Mouse (Mus musculus): Measurements from ENCODE around the gene Syn2. TPM values are rescaled to one million over a fixed set of nuclear protein-coding genes. Genes with fewer than 3 reads are reported as not detected.

Gene Syn2
- polyA plus RNA-seq, 1 experiment = 11.9 TPM

DNA sequence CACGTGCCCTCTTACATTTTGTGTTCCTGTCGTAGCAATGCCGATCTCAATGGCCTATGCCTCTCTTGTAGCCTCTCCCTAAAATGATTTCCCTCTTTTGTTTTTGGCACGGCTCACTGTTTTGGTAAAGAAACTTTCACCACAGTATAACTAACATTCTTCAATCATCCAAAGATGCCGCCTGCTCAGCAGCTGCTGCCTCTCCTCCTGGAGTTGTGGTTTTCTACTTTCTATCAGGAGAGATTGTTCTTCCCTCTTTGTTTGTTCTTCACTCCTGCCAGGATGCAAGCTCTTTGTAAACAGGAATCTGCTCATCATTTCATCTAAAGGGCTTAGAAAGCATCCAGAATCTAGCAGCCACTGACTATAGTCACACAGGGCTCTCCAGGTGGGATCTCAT, 132.1 kb downstream of the Syn2 start:
- no peak for TF ChIP-seq POLR2A (IDR thresholded peaks at IDR 0.05; ENCODE audit: low read depth, low read length)
- TF ChIP-seq CTCF (conservative IDR thresholded peaks at IDR 0.05; ENCODE audit: insufficient read depth, insufficient read length, low read depth, low read length) = no peak
- Histone ChIP-seq H3K4me3 (ENCODE audit: insufficient read depth, low read depth, low read length) (no peak overlapping the region), H3K4me1 (ENCODE audit: control insufficient read depth, insufficient read depth, low read length) (no peaks in the 10 kb centered on the region), H3K27me3 (replicated peaks; ENCODE audit: control insufficient read depth, insufficient read depth, low read length) (no peaks in the 10 kb centered on the region), H3K36me3 (ENCODE audit: control insufficient read depth, insufficient read depth, low read length) (no peaks in the 10 kb centered on the region), H3K27ac (ENCODE audit: insufficient read depth, low read depth, low read length) (no peak overlapping the region)
- WGBS = 84% methylated on average over 5 of the region's 5 CpGs
- DNase-seq = no peak

DNA sequence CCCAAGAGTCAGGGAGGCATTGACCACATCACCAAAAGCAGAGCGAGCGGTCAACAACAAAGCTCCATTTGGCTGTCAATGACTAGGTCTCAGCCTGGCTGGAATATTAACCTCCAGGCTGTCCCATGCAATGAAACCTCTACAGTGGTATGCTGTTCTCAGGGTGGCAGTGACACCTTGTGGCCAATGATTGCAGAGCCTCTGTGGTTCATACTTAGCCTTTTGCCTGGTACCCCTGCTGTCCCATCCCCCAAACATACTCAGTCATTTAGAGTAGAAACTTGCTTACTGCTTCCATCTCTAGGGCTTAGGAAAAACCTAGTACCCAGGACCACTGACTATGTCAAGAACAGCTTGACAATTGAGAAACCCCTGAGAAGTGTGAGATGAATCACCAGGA, 133.2 kb downstream of the Syn2 start:
- TF ChIP-seq POLR2A (IDR thresholded peaks at IDR 0.05; ENCODE audit: low read depth, low read length) (no peak), CTCF (conservative IDR thresholded peaks at IDR 0.05; ENCODE audit: insufficient read depth, insufficient read length, low read depth, low read length) (peak; percentile 97; the same call in 1 of the 2 replicates)
- Histone ChIP-seq H3K4me3 (ENCODE audit: insufficient read depth, low read depth, low read length) (no peak overlapping the region), H3K4me1 (ENCODE audit: control insufficient read depth, insufficient read depth, low read length) (no peaks in the 10 kb centered on the region), H3K27ac (ENCODE audit: insufficient read depth, low read depth, low read length) (no peak overlapping the region), H3K27me3 (replicated peaks; ENCODE audit: control insufficient read depth, insufficient read depth, low read length) (no peaks in the 10 kb centered on the region), H3K36me3 (ENCODE audit: control insufficient read depth, insufficient read depth, low read length) (no peaks in the 10 kb centered on the region)
- 37% methylated on average over 2 of the region's 2 CpGs for WGBS
- DNase-seq = peak; percentile 81

DNA sequence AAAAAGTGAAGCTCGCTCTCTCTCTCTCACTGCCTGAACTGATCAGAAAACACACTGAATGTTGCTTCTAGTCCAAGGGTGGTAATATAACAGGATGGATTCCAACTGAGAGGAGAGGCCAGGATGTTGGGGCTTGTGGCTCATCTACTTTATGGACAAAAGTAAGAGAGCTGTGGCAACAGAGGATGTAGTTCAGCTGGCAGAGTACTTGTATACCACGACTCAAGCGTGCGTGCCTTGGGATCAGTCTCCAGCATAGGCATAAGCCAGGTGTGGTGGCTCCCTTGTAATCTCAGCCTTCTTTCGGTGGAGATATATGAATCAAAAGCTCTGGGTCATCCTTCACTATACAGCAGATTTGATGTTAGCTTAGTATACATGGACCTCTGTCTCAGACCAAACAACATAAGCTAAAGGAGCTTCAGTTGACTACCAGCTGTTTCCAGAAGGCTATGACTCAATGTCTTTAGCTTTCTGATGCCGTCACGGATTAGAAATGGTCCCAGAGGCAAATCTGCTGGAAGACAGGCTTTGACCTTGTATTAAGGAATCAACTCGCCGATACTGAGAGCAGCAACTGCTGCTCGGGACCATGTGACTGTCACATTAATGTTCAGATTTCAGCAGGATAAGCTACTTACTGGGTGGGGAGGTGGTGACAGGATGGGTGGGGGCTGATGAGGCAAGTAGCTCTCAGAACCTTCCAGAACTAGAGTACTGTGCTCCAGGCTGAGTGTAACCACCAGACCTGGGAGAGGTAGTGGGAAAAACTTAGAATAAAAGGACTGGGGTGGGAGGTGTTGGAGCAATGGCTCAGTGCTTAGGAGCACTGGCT, 134.1 kb downstream of the Syn2 start:
- no peak for DNase-seq
- Histone ChIP-seq H3K27me3 (replicated peaks; ENCODE audit: control insufficient read depth, insufficient read depth, low read length) (no peaks in the 10 kb centered on the region), H3K36me3 (ENCODE audit: control insufficient read depth, insufficient read depth, low read length) (no peaks in the 10 kb centered on the region), H3K4me3 (ENCODE audit: insufficient read depth, low read depth, low read length) (no peak overlapping the region), H3K4me1 (ENCODE audit: control insufficient read depth, insufficient read depth, low read length) (no peaks in the 10 kb centered on the region), H3K27ac (ENCODE audit: insufficient read depth, low read depth, low read length) (no peak overlapping the region)
- TF ChIP-seq POLR2A (IDR thresholded peaks at IDR 0.05; ENCODE audit: low read depth, low read length) = no peak
- no peak for TF ChIP-seq CTCF (conservative IDR thresholded peaks at IDR 0.05; ENCODE audit: insufficient read depth, insufficient read length, low read depth, low read length)
- 86% methylated on average over 10 of the region's 10 CpGs for WGBS

DNA sequence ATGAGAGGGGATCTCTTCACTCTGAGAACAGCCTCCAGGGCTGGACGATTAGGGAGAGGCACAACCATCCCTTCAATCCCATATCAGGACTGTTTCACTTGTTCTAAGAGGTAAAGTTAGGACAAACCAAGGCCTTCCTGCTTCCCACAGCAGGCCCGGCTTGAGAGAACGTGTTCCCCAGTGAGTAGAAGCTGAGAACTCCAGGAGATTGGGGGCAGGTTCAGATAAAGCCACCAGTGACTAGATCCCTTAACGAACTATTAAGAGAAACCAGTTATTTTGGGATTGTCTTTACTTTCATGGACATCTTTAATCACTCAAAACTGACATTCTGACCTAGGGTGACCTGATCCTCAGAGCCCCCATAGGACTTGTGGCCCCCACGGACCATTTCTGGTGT, 134.9 kb downstream of the Syn2 start:
- no peak overlapping the region for H3K27ac ChIP-seq (ENCODE audit: insufficient read depth, low read depth, low read length)
- DNase-seq = no peak
- no peak overlapping the region for H3K4me3 ChIP-seq (ENCODE audit: insufficient read depth, low read depth, low read length)
- no peaks in the 10 kb centered on the region for H3K4me1 ChIP-seq (ENCODE audit: control insufficient read depth, insufficient read depth, low read length)
- TF ChIP-seq CTCF (conservative IDR thresholded peaks at IDR 0.05; ENCODE audit: insufficient read depth, insufficient read length, low read depth, low read length) = no peak
- TF ChIP-seq POLR2A (IDR thresholded peaks at IDR 0.05; ENCODE audit: low read depth, low read length) = no peak
- 78% methylated on average over 5 of the region's 5 CpGs for WGBS
- no peaks in the 10 kb centered on the region for H3K27me3 ChIP-seq (replicated peaks; ENCODE audit: control insufficient read depth, insufficient read depth, low read length)
- H3K36me3 ChIP-seq (ENCODE audit: control insufficient read depth, insufficient read depth, low read length) = no peaks in the 10 kb centered on the region

DNA sequence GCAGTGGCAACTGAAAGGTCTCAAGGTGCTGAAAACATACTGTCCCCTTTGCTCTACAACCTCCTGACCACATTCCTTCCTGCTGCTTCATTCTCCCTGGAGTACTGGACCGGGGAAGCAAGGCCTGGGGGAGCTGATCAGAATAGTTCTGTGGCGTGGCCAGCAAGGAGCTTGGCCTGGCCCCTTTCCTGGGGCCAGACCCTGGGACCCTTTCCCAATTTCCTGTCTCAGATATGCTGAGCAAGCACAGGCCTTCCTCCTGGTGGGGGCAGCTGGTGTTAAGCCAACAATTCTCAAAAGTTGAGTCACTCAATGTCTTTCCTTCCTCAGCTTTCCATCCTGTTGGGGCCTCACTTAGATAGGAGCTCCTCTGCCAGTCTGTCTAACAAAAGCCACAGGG, 135.4 kb downstream of the Syn2 start:
- no peak for TF ChIP-seq CTCF (conservative IDR thresholded peaks at IDR 0.05; ENCODE audit: insufficient read depth, insufficient read length, low read depth, low read length)
- TF ChIP-seq POLR2A (IDR thresholded peaks at IDR 0.05; ENCODE audit: low read depth, low read length) = no peak
- DNase-seq = no peak
- Histone ChIP-seq H3K4me1 (ENCODE audit: control insufficient read depth, insufficient read depth, low read length) (no peaks in the 10 kb centered on the region), H3K27ac (ENCODE audit: insufficient read depth, low read depth, low read length) (no peak overlapping the region), H3K4me3 (ENCODE audit: insufficient read depth, low read depth, low read length) (no peak overlapping the region), H3K36me3 (ENCODE audit: control insufficient read depth, insufficient read depth, low read length) (no peaks in the 10 kb centered on the region), H3K27me3 (replicated peaks; ENCODE audit: control insufficient read depth, insufficient read depth, low read length) (no peaks in the 10 kb centered on the region)
- 69% methylated on average over 2 of the region's 2 CpGs for WGBS

DNA sequence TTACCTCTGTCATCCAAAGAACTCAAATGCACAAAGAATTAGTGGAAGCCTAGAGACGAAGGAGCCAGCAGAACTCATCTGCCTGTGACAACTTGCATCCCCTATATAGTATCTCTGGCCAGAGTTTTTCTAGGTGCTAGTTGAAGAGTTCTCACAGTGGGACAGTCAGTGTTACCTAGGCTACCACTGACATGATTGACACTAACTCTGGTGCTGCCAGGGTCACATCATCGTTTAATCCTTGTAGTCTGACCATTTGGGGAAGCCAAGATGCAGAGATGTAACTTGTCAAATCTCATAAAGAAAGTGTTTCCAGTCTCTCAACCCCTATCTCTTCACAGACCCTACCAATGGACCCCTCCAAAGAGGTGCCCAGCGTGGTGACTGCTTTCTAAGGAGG, 136.6 kb downstream of the Syn2 start:
- Histone ChIP-seq H3K36me3 (ENCODE audit: control insufficient read depth, insufficient read depth, low read length) (no peaks in the 10 kb centered on the region), H3K27ac (ENCODE audit: insufficient read depth, low read depth, low read length) (no peak overlapping the region), H3K4me1 (ENCODE audit: control insufficient read depth, insufficient read depth, low read length) (no peaks in the 10 kb centered on the region), H3K4me3 (ENCODE audit: insufficient read depth, low read depth, low read length) (no peak overlapping the region), H3K27me3 (replicated peaks; ENCODE audit: control insufficient read depth, insufficient read depth, low read length) (no peaks in the 10 kb centered on the region)
- WGBS = 80% methylated on average over 3 of the region's 3 CpGs
- no peak for DNase-seq
- no peak for TF ChIP-seq POLR2A (IDR thresholded peaks at IDR 0.05; ENCODE audit: low read depth, low read length)
- no peak for TF ChIP-seq CTCF (conservative IDR thresholded peaks at IDR 0.05; ENCODE audit: insufficient read depth, insufficient read length, low read depth, low read length)

DNA sequence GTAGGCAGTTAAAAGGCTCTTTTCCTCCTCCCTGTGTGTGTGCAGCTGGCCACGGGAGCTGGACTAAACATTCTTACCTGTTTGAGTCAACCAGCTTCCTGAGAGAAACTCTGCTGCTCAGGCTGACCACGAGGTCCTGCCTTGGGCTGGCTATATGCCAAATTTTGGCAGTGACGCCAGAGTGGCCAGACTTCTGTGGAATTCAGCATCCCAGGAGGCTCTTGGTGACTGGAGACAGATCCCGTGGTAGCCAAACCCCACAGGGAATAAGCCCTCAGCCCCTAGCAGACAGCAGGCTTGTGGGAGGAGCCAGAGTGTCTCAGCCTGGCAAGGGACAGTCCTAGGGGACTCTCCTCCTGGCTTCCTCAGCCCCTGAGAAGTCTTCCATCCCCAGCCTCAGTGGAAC, 137.2 kb downstream of the Syn2 start:
- Histone ChIP-seq H3K4me1 (ENCODE audit: control insufficient read depth, insufficient read depth, low read length) (no peaks in the 10 kb centered on the region), H3K36me3 (ENCODE audit: control insufficient read depth, insufficient read depth, low read length) (no peaks in the 10 kb centered on the region), H3K4me3 (ENCODE audit: insufficient read depth, low read depth, low read length) (no peak overlapping the region), H3K27me3 (replicated peaks; ENCODE audit: control insufficient read depth, insufficient read depth, low read length) (no peaks in the 10 kb centered on the region), H3K27ac (ENCODE audit: insufficient read depth, low read depth, low read length) (no peak overlapping the region)
- TF ChIP-seq POLR2A (IDR thresholded peaks at IDR 0.05; ENCODE audit: low read depth, low read length) = no peak
- TF ChIP-seq CTCF (conservative IDR thresholded peaks at IDR 0.05; ENCODE audit: insufficient read depth, insufficient read length, low read depth, low read length) = no peak
- WGBS = 4% methylated on average over 4 of the region's 4 CpGs
- DNase-seq = peak; percentile 65
